Mouse (Mus musculus) subcutaneous adipose tissue, adult 2 months (tissue): ENCODE results near the gene Esp38. TPM values are rescaled to one million over a fixed set of nuclear protein-coding genes. Genes with fewer than 3 reads are reported as not detected.

Experiments
- polyA plus RNA-seq: library from polyadenylated mRNA; depleted of rRNA; stranded (reverse); fragments of >200 nt; gene quantifications from 2 replicates; pipeline ENCODE4 v1.2.3, GENCODE M21; 2012; ENCODE audit warnings: low replicate concordance; rRNA removed

Esp38 gene
- not detected in 2 replicates for polyA plus RNA-seq

DNA sequence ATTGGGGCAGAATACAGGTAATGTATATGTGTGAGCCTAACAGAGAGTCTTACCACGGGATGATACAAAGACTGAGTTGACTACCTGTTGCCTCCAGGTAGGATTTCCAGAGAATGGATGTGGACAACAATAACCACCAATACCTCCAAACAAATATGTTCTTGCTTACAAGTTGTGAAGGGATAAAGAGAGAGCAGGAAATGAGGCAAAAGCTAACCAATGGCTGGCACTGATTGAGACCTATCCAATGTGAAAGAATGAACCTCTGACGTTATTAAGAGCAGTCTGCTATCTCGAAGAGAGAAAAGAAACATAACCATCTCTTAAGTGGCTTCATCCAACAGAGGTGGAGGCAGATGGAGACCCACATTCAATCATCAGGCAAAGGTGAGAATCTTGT, at the start of gene Esp38:
Esp38 (plus strand) TSS at position 301 of the 400 bp plus-strand sequence.

Other genes starting within 250 kb of the Esp38 start
- gene AC192777.2, start 144.9 kb downstream of the Esp38 start, polyA plus RNA-seq = not detected in 2 replicates